Mouse (Mus musculus) adrenal gland (tissue): Measurements from ENCODE around the gene Slc35f2.

ENCODE experiments used
- intact Hi-C: fragments of 180-260 bp; cut with DNase I; formaldehyde crosslinking; loops from one replicate; pipeline ENCODE4 v1.15.1; 2025
- long read RNA-seq, 2 experiments: library from polyadenylated mRNA; unstranded; transcript quantifications; one replicate each; pipeline ENCODE4 v2.0.0; 2020; ENCODE audit warnings: borderline replicate concordance in 1 of 2; ENCODE audit not compliant: insufficient replicate concordance in 1 of 2

The Slc35f2 gene
- long read RNA-seq, experiment 1: 0 reads
- long read RNA-seq, experiment 2, partial matches to known transcripts: 0 of 1 reads
- long read RNA-seq, experiment 2, other reads (novel, unspliced or antisense): 1 of 1 reads

DNA sequence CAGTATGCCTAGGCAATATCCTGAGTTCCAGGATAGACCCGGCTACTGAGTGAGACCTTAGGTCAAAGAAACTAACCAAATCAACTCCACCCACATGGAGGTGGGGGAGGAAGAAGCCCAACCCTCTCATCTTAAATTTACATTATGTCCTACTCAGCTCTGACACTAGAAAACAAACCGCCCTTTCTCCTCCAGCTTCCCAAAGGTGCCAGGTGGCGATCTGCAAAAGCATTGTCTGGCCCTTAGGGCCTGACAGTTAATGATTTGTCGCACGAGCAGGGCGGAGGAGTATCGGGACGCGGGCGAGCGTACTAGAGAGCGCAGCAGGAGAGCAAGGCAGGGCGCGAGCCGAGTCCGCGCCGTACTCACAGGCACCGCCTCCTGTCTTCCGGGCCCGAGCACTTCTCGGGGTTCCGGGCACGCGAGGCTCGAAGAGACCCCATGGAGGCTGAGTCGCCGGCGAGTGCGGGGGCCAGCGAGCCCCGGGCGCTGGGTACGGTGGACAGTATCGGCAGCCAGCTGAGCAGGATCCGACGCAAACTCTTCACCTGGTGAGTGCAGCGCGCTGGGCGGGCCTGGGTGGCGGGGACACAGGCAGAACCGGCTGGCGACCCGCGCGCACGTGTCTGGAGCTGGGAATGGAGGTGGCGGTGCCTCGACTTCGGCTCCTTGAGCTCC lies at the start of gene Slc35f2:
Gene Slc35f2 (plus strand): TSS at position 195 of the 678 bp plus-strand sequence.
- intact Hi-C loops: no loop called here

- intact Hi-C loops: no loop called here
Measured at GRCm38 (mm10) chr9:53740829-53741404, 30.4 kb upstream of the Slc35f2 start.

- intact Hi-C loops: no loop called here
Measured at GRCm38 (mm10) chr9:53750411-53750810, 20.9 kb upstream of the Slc35f2 start.

DNA sequence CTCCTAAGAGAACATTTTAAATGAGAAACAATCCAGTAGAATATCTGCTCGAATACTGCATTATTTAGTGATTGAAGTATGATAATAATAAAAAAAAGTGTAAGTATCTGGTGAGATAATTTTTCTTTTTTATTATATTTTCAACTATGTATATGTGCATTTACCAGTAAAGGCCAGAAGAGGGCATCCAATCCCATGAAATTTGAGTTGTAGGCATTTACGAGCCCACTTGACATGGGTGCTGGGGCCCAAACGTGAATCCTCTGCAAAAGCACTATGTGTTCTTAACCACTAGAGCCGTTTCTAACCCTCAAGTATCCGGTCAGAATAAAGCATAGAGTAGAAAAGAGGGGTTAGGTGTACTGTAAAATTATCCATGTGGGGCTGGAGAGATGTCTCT lies 20.4 kb upstream of the Slc35f2 start:
- intact Hi-C loops: loop anchor here (1.0 kb wide), 1 partner anchor 67 kb away; no protein-coding TSS in a partner anchor

DNA sequence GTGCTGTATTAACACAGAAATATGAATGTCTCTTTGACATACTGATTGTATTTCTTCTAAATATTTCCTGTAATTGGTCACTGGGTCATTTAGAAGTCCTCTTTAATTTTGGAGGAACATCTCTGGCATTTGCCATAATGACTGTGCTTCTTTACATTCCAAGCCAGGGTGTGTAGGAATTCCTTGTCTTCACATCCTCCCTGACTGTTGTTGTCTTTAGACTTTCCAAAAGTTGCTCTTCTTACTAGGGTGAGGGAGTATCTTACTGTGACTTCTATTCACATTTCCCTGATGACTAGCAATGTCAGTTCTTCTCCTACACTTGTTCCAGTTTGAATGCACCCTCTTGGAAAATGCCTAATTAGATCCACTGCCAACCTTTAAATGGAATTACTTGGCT lies 16.5 kb upstream of the Slc35f2 start:
- intact Hi-C loops: no loop called here

- intact Hi-C loops: no loop called here
Measured at GRCm38 (mm10) chr9:53758142-53758541, 13.2 kb upstream of the Slc35f2 start.

GRCm38 (mm10) chr9:53764697-53765096 lies 6.6 kb upstream of the Slc35f2 start:
- intact Hi-C loops: no loop called here

DNA sequence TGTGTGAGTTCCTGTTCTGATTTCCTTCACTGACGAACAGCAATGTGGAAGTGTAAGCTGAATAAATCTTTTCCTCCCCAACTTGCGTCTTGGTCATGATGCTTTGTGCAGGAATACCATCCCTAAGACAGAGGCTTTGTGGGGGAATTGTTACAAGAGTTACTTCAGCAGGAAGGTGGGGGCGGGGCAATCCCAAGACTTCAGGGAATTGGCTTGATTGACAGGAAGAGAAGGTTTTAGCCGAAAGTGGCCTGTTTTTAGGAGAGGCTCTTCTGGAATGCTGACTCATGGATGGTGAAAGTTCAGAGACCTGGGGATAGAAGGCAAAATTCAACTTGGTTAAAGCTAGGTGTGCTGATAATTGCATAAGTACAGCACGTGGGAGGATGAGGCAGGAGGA lies 2.9 kb upstream of the Slc35f2 start:
- intact Hi-C loops: no loop called here

GRCm38 (mm10) chr9:53770771-53771343 lies 481 bp upstream of the Slc35f2 start:
- intact Hi-C loops: no loop called here

- intact Hi-C loops: no loop called here
Measured at GRCm38 (mm10) chr9:53772121-53772561, 803 bp downstream of the Slc35f2 start.

DNA sequence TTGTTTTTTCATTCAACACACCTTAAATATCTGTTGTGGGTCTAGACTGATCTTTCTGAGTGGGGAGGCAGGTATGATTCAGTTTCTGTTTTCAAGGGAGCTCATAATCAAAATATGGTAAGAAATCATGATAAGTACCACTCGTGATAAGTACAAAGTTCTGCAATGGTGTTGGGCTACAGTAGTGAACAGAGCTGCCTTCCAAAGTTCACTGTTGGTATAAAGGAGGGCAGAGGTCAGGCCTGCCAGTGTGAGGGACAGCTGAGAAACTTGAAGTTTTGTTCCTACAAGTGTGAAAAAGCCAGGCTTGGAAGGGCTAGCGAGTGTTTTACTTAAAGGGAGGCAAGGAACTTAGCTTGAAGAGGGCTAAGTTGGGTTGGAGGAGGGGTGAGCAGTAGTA lies 4.2 kb downstream of the Slc35f2 start:
- intact Hi-C loops: no loop called here

GRCm38 (mm10) chr9:53786561-53787407 lies 15.4 kb downstream of the Slc35f2 start:
- intact Hi-C loops: no loop called here

- intact Hi-C loops: no loop called here
Measured at GRCm38 (mm10) chr9:53793830-53794330, 22.5 kb downstream of the Slc35f2 start.

DNA sequence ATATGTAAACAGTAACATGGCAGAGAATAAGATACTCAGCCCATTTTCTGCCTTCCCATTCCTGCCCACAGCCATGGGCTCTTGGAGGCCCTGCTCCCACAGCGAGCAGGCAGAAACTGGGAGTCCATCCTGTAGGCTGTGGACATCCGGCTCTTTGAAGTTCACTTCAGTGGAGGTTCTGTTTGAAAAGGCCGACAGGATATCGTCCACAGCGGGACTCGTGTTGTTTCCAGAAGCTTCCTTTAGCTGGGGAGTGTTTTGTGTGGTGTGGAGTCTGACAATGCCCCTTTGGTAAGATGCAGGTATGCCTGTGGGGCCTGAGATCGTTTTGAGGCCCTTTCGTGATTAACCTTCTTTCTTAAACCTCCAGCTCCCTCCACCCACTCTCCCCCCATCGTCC lies 23.2 kb downstream of the Slc35f2 start:
- intact Hi-C loops: no loop called here

DNA sequence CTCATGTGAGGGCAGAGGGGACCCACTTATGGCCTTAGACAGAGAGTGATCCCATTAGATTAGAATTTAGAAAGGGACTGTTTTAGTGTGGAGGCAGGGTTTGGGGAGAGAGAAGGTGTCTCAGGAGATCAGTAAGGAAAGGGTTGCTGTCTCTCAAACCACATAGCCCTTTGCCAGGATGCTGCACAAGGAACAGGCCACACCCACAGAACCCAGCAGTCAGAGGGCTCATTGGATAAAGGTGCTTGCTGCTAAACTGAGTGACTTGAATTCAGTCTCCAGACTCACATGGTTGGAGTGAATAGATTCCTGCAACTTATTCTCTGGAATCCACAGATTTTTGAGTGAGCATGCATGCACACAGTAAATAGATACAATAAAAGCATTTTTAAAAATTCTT lies 24.0 kb downstream of the Slc35f2 start:
- intact Hi-C loops: no loop called here

- intact Hi-C loops: no loop called here
Measured at GRCm38 (mm10) chr9:53796386-53796785, 25.0 kb downstream of the Slc35f2 start.

DNA sequence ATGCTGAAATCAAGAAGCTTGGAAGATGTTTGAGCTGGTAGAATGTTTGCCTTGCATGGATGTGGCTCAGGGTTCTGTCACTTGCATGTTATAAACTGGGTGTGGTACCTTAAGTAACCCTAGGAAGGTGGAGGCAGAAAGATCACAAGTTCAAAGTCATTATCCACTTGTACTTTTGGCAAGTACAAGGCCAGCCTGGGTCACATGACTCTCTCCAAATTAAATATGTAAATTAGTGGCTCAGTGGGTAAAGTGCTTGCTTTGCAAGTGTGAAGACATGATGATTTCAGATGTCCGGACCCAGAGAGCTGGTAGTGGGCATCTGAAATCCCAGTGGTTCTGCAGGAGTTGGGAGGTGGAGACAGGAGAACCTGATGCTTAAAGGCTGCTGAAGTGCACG lies 25.8 kb downstream of the Slc35f2 start:
- intact Hi-C loops: no loop called here

GRCm38 (mm10) chr9:53802921-53803320 lies 31.6 kb downstream of the Slc35f2 start:
- intact Hi-C loops: no loop called here

- intact Hi-C loops: no loop called here
Measured at GRCm38 (mm10) chr9:53806496-53807086, 35.3 kb downstream of the Slc35f2 start.

GRCm38 (mm10) chr9:53813418-53813817 lies 42.1 kb downstream of the Slc35f2 start:
- intact Hi-C loops: no loop called here

DNA sequence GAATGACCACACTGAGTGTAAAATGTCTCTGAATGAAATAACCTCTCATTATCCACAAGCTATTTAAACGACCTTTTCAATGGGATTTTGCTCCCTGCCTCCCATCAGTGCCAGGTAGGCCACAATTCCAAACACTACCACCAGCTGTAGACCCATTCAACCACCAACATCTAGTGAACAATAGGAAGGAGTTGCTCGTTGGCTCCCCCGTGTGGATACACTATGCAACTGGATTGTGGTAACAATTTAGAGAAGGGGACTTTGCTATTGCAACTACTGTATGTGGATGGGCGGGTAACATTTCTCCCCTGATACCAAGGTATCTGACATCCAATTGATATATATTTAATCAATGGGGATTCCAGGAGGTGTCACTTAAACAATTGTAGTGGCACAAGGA lies 47.4 kb downstream of the Slc35f2 start:
- intact Hi-C loops: loop anchor here (1.0 kb wide), 1 partner anchor 67 kb away; no protein-coding TSS in a partner anchor
